Mouse (Mus musculus): ENCODE results near the gene Basp1.

Basp1 gene

DNA sequence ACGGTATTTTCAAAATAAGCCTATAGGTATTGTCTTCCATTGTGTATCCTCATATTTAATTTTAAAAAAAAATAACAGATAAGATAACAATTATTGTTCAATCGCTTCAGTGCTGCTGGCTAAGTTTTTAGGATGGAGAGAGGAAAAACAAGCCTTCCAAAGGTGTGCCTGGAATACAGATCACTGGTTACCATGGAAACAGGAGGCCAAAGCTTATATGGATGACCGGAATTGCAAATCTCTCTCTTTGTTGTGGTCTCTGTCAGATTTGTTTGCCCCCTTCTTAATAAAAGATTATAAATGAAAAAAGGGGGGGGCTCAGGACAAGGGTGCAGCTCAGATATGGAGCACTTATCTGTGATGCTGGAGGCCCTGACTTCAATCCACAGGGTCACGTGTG lies 2.4 kb upstream of the Basp1 start:
- no peak for DNase-seq (ENCODE audit: inconsistent ontology term)

DNA sequence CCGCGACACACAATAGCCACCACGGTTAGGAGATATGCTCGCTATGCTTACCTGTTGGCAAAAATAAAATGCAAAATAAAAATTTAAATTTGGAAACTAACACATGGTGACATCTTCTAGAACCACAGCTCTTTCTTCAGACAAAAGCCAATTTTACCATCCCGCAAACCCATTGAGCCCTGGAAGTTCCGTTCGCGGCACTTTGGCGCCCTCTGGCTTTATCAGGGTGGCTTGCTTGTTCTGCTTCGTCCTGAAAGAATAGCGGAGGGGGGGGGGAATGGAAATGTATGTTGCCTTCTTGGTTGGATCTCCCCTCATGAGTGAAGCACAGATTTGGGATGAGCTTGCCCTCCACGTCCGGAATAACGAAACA lies 1.2 kb upstream of the Basp1 start:
- peak; percentile 92 for DNase-seq (ENCODE audit: inconsistent ontology term)

DNA sequence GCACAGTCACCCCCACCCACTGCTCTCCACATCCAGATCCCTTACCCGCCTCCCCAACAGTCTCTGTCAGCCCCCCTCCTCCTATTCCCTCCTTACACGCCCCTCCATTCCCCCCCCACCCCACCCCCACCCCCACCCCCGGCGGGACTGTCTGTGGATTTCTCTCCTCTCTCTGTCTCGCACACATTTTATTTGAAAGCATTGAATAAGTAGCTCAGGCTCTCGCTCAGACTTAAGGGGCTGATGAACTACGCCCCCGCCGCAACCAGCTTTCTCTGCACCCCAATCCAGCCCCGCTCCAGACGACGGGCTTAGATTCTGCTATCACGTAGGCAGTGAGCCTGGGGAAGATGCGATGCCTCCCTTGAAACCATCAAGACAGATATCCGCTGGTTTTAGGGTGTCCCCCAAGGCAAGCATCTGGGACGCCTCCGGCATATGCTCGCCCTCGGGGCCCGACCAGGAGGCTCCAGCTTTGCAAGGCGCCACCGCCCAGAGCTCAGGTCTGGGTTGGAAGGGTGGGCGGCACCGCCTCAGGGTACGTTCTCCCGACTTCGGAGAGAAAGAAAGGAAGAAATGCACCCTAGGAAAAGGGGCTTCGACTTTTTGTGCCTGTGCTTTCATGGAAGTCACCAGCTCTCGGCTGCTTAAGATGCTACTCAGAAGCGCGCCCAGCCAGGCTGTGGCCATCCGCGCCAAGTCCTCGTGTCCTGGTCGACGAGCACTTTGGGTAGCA lies 615 bp upstream of the Basp1 start:
- peak; percentile 78 for DNase-seq (ENCODE audit: inconsistent ontology term)

DNA sequence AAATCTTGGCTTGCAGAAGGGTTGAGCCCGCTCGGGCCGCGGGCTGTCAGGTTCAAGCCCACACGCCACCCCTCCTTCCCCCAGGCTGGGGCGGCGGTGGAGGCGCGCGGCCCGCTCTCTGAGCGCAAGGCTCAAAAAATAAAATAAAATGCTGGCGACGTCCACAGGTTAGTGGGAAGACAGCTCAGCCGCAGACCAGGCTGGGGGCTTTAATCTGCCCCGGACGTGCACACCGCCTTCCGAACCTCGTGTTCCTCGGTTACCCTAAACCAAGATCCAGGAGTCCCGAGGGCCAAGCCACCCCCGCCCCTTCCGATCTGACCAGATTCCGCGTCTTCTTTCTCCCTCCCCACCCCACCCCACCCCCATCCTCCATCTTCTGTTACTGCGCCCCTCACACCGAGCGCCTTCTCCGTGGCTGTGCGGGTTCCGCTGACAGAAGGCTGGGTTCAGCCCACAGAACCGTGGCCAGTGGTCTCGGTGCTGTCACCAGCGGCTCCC lies 753 bp downstream of the Basp1 start:
- peak; percentile 72 for DNase-seq (ENCODE audit: inconsistent ontology term)

GRCm38 (mm10) chr15:25412171-25412641 lies 1.4 kb downstream of the Basp1 start:
- peak; percentile 79 for DNase-seq (ENCODE audit: inconsistent ontology term)

DNA sequence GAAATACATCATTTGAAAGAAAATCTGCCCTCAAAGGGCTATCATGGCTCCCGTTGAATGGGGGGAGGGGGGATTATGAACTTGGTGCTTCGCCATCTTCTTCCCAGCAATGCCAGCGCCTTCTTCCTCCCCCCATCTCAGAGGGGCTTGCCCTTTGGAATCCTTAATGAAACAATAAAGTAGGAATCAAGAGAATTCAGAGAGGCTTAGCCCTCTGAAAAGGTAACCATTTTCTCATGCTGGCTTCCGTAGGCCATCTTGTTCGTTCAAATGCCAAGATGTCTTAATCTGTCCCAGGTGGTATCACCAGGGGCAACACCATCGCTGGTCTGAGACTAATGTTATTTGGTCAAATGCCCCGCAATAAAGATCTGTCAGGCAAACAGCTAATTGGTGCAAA lies 2.1 kb downstream of the Basp1 start:
- no peak for DNase-seq (ENCODE audit: inconsistent ontology term)

DNA sequence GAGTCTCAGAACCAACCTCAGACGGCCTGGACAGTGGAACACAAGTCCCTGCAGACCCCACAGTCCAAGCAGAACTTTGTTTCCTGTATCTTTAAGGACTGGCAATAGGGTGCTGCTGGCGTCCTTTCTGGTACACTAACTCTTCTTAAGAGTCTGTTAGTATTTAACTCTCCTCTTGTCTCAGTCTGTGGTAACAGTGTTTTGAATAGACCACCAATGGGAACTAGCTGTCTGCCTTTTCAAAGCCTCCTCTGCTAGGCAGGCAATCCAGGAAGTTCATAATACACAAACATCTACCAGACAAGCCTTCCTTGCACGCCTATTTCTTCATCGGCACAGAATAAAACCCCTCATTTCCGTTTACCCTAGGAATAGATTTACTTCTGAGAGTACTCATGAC lies 7.6 kb downstream of the Basp1 start:
- DNase-seq (ENCODE audit: inconsistent ontology term): no peak

GRCm38 (mm10) chr15:25403879-25404278 lies 9.7 kb downstream of the Basp1 start:
- no peak for DNase-seq (ENCODE audit: inconsistent ontology term)

DNA sequence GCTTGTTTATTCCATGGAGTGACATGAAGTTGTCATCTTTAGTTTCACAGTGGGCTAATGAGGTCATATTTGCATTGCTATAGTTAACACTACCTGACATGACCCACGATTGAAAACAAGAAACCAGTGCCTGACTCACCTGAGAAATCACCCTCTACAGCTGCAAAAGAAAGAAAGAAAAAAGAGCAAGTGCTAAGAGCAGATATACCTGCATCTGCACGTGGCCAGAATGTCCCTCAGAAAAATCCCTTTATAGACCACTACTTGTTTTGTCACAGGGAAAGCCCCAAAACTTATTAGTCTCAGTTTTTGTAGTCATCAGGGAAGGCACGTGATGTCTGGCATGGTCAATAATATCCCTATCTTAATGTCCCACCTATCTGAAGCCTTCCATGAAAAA lies 11.6 kb downstream of the Basp1 start:
- DNase-seq (ENCODE audit: inconsistent ontology term): no peak

GRCm38 (mm10) chr15:25400276-25400675 lies 13.3 kb downstream of the Basp1 start:
- peak; percentile 86 for DNase-seq (ENCODE audit: inconsistent ontology term)

DNA sequence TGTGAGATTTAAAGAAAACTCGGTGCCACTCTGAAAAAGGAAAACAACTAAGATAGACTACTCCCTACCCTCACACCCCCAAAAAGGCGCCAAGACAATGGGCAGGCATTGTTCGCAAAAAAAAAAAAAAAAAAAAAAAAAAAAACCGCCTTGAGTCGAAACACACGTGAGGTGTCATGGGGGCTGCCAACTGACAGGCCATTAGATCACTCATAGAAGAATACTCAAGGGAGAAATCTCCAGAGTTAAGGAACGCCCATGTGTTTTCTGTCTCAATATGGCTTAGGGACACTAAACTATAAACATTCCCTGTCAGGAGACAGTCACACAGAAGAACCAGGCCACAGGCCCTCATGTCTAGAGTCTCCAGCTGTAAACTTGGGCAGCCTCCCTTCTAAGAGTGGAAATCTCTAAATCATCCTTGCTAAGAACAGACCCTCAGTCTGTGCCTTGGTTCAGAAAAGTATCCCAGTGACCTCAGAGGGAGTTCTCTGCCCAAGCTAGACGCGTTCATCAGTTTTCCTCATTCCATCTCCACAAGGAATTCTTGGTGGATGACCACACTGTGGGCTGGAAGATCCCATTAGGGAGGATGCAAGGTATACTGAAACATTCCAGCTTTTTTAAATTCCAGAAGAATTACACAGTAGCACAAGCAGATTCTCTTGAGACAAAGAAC lies 17.5 kb downstream of the Basp1 start:
- peak; percentile 94 for DNase-seq (ENCODE audit: inconsistent ontology term)

GRCm38 (mm10) chr15:25392525-25393099 lies 21.0 kb downstream of the Basp1 start:
- no peak for DNase-seq (ENCODE audit: inconsistent ontology term)

DNA sequence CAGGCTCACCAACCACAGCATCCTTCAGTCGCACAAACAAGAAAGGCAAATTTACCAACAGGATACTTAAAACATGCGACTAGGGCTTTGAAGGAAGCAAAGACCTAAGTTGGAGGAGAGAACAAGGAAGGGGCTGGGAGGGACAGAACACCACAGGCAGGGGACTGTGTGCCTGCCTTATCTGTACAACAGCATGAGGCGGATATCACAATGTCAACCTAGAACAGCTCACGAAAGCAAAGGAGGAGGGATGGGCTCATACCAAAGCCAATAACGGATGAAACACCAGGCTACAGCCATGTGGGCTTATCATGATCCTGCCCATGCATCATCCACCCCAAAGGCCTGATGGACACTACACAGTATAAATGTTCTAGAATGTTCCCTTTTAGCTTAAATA lies 22.4 kb downstream of the Basp1 start:
- no peak for DNase-seq (ENCODE audit: inconsistent ontology term)

GRCm38 (mm10) chr15:25387572-25387971 lies 26.0 kb downstream of the Basp1 start:
- DNase-seq (ENCODE audit: inconsistent ontology term): no peak

- no peak for DNase-seq (ENCODE audit: inconsistent ontology term)
These were observed 33.5 kb downstream of the Basp1 start for GRCm38 (mm10) chr15:25380051-25380450.

DNA sequence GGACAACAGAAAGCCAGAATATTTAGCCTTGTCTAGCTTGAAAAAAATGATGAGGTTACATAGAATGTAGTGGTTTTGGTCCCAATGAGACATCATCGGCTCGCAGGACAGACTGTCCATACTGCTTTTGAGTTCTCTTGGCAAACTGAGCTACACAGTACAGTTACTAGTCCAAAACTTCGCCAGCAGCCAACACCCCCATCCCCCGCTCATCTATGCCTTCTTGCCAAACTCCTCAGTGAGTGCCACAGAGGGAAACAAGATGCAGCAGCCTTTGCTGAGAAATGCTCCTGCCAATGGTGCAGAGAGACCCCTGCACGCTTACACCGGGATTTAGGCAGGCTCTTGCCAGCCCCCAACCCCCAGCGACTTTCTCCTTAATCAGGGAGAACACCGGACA lies 34.9 kb downstream of the Basp1 start:
- peak; percentile 74 for DNase-seq (ENCODE audit: inconsistent ontology term)

- DNase-seq (ENCODE audit: inconsistent ontology term): no peak
These were observed 36.6 kb downstream of the Basp1 start for GRCm38 (mm10) chr15:25376914-25377313.

DNA sequence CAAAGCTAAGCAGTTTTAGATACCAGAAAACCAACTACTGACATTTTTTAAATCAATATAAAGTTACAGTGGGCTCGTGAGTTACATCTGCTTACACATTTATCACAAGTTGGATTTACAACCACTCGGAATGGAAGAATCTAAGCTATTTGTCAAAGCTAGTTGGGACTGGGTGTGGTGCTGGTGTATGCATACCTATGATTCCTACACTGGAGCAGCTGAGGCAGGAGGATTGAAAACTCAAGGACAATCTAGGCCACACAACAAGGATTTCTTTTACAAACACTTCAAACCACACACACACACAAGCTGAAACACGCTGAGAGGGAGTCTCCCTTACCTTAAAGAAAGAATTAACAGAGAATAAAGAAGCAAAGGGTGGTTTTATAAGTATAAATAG lies 40.1 kb downstream of the Basp1 start:
- peak; percentile 41 for DNase-seq (ENCODE audit: inconsistent ontology term)

DNA sequence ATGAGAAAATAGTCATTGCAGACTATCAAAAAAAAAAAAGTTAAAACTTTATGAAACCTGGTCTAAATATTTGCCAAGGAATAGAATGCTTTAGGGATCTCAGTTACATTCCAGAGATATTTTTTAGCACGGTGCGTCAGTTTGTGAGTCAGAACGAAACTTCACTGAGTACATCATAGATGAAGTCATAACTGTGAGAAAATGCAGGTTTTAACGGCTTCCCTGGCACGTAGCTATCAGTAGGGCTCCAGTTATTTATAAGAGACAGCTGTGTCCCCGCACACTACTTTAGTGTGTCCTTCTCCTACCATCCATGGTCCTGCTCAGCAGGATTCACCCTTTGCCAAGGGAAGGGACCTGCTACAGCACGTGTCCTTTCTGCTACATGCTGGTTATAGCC lies 44.0 kb downstream of the Basp1 start:
- DNase-seq (ENCODE audit: inconsistent ontology term): peak; percentile 70

- DNase-seq (ENCODE audit: inconsistent ontology term): peak; percentile 70
These were observed 48.1 kb downstream of the Basp1 start for GRCm38 (mm10) chr15:25365503-25365902.

GRCm38 (mm10) chr15:25364819-25365463 lies 48.6 kb downstream of the Basp1 start:
- DNase-seq (ENCODE audit: inconsistent ontology term): peak; percentile 63

- DNase-seq (ENCODE audit: inconsistent ontology term): no peak
These were observed 49.3 kb downstream of the Basp1 start for GRCm38 (mm10) chr15:25364160-25364818.

Data from Muller cell, postnatal 12 days (primary cell).